Mouse (Mus musculus) thymus, adult 18-20 months (tissue): ENCODE results near the gene Trp53bp2.

Experiments used
- DNase-seq, 2 experiments: peaks; one replicate each; pipeline ENCODE4 v3.0.0; 2022; ENCODE audit warnings: mixed read lengths in 2 of 2

Gene Trp53bp2

GRCm38 (mm10) chr1:182409401-182410173, 615 bp downstream of the Trp53bp2 start:
- DNase-seq, result peak in 1 of 2 experiments; percentile 12

- DNase-seq, result no peak
These were observed 3.8 kb downstream of the Trp53bp2 start for GRCm38 (mm10) chr1:182412586-182413270.

- DNase-seq, result no peak
These were observed 10.5 kb downstream of the Trp53bp2 start for GRCm38 (mm10) chr1:182419481-182419880.

- no peak for DNase-seq
These were observed 15.3 kb downstream of the Trp53bp2 start for GRCm38 (mm10) chr1:182424274-182424673.

- no peak for DNase-seq
These were observed 16.2 kb downstream of the Trp53bp2 start for GRCm38 (mm10) chr1:182425176-182425575.

GRCm38 (mm10) chr1:182426444-182426843, 17.5 kb downstream of the Trp53bp2 start:
- no peak for DNase-seq

GRCm38 (mm10) chr1:182427426-182427825, 18.5 kb downstream of the Trp53bp2 start:
- DNase-seq, result no peak

GRCm38 (mm10) chr1:182429826-182430225, 20.9 kb downstream of the Trp53bp2 start:
- DNase-seq, result no peak

- no peak for DNase-seq
These were observed 21.7 kb downstream of the Trp53bp2 start for GRCm38 (mm10) chr1:182430676-182431075.

GRCm38 (mm10) chr1:182432059-182432458, 23.1 kb downstream of the Trp53bp2 start:
- no peak for DNase-seq

GRCm38 (mm10) chr1:182436746-182437145, 27.8 kb downstream of the Trp53bp2 start:
- DNase-seq, result no peak

- no peak for DNase-seq
These were observed 30.7 kb downstream of the Trp53bp2 start for GRCm38 (mm10) chr1:182439546-182440222.

- no peak for DNase-seq
These were observed 33.0 kb downstream of the Trp53bp2 start for GRCm38 (mm10) chr1:182441791-182442473.

GRCm38 (mm10) chr1:182444116-182444515, 35.1 kb downstream of the Trp53bp2 start:
- DNase-seq, result no peak

- DNase-seq, result no peak
These were observed 39.5 kb downstream of the Trp53bp2 start for GRCm38 (mm10) chr1:182448276-182449035.

GRCm38 (mm10) chr1:182452473-182452872, 43.5 kb downstream of the Trp53bp2 start:
- no peak for DNase-seq

- DNase-seq, result no peak
These were observed 46.1 kb downstream of the Trp53bp2 start for GRCm38 (mm10) chr1:182455080-182455479.

- DNase-seq, result no peak
These were observed 49.6 kb downstream of the Trp53bp2 start for GRCm38 (mm10) chr1:182458556-182458955.

GRCm38 (mm10) chr1:182459436-182459835, 50.5 kb downstream of the Trp53bp2 start:
- no peak for DNase-seq

- DNase-seq, result no peak
These were observed 51.6 kb downstream of the Trp53bp2 start for GRCm38 (mm10) chr1:182460291-182461244.

GRCm38 (mm10) chr1:182461261-182461660, 52.3 kb downstream of the Trp53bp2 start:
- no peak for DNase-seq
